Mouse (Mus musculus) heart, adult 9 months (tissue): Measurements from ENCODE around the gene Col6a1.
A peak's percentile ranks its signal among the peaks of the same experiment; 100 is the strongest.

Experiments used
- DNase-seq, 2 experiments: peaks; one replicate each; pipeline ENCODE4 v3.0.0; 2022; ENCODE audit warnings: low spot score in 2 of 2

Gene Col6a1

GRCm38 (mm10) chr10:76724231-76724736 lies 1.7 kb downstream of the Col6a1 start:
- DNase-seq: no peak

DNA sequence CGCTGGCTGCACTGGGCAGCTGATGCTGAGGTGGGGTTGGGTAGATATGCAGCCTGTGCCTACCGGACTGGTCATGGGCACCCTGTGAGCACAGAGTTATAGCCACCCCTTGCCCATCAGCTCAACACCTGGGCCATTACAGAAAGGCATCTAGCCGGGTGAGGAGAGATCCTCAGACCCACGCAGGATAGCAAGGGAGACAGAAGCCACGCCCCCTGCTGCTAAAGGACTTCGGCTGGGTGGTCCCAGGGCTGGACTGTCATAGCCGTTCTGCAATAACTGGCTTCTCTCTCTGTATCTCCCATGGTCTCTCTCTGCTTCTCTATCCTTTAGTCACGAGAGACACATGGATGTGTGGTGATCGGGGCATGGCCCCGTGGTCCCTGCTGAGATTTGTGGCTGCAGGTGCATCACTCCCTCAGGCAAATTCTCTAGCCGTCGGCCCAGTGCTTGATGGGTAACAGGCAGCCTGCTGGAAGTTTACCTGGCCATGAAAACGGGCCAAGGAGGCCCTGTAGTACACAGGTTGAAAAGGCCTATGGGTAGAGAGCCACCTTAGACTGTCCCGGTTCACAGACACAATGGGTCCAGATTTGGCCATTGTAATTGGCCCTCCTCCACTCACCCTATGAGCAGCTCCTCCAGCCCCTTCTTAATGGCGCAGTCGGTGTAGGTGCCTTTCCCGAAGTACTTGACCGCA lies 3.1 kb downstream of the Col6a1 start:
- no peak for DNase-seq

- DNase-seq: no peak
Measured at GRCm38 (mm10) chr10:76721746-76722145, 4.2 kb downstream of the Col6a1 start.

DNA sequence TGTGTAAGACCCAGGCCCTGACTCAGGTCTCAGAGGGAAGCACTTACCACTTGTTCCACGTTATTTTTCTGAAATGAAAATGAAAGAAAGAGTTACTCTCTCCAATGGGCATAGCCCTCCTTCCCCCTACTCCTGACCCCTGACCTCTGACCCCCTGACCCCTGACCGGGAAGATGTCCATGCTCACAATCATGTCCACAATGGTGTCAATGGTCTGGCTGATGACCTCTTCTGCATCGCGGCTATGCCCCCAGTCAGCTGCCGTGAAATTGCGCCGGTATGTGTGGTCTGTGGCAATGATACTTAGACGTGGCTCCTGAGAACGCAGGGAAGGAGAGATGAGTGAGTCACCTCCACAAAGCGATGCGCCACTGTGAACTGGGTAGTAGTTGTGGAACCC lies 4.8 kb downstream of the Col6a1 start:
- DNase-seq: no peak

DNA sequence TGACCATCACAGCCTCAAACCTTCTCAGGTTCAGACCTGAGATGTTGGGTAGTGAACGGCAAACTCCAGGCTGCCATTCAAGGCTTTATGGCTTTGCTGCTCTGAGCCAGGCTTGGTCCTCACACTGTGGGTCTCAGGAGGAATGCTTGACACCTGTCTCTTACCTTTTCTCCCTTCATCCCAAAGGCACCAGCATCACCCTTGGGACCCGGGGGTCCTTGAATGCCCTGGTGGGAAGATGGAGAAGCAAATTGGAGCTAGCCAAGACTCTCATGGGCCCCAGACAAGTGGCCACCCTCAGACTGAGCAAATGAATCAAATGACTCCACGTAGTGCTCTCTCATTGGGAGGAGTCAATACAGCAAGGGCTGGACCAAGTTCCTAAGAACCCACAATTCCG lies 8.3 kb downstream of the Col6a1 start:
- DNase-seq: no peak

GRCm38 (mm10) chr10:76717026-76717425 lies 8.9 kb downstream of the Col6a1 start:
- no peak for DNase-seq

DNA sequence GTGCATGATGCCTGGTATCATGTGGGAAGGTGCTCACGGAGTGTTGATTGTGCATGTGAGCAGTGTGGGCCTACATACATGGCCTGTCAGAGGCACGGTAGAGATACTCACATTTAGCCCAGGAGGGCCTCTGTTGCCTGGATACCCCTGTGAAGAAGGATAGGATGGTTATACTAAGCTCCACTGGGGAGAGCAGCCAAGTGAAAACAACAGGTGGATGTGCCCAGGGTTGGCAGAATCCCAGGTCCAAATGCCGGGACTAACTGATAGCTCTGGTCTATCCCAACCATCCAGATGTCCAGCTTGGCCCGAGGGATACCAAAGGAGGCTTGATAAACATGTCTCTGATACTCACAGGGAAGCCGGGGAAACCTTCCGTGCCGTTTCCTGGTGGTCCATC lies 11.7 kb downstream of the Col6a1 start:
- no peak for DNase-seq

GRCm38 (mm10) chr10:76712500-76712899 lies 13.5 kb downstream of the Col6a1 start:
- DNase-seq: no peak

DNA sequence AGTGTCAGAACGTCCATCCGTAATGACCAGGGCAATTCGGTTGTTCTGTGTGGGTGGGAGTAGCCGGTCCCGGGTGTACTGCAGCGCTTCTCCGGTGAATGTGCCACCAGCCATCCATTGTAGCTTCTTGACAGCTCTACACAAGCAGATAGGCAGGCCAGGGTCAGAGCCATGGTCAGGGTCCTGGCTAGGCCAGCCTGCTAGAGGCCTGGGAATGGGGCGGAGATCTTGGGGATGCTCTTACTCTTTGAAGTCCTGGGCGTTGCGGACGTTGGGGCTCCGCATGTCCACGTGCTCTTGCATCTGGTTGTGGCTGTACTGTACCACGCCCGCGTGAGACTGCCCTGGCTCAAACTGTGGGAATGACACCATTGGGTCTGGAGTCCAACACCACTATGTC lies 14.6 kb downstream of the Col6a1 start:
- DNase-seq: no peak

DNA sequence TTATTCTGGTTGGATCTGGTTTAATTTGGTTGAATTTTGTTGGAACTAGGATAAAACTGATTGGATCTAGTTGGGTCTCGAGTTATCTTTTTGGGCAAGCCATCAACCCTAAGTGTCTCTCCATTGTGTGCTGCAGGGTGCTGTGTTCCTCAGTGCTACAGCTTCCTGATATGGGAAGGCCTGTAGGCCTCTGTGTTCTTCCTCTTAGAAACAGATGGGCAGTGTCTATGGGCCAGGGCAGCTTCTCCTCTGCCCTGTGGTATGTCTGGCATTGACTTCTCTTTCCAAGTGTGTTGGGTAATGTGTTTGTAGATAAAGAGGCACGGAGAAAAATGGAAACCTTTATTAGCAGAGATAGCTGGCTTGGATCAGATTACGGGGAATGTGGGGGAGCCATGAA lies 17.5 kb downstream of the Col6a1 start:
- no peak for DNase-seq

GRCm38 (mm10) chr10:76707584-76707983 lies 18.4 kb downstream of the Col6a1 start:
- no peak for DNase-seq

GRCm38 (mm10) chr10:76707001-76707400 lies 19.0 kb downstream of the Col6a1 start:
- DNase-seq: no peak

- DNase-seq: peak in 1 of 2 experiments; percentile 56
Measured at GRCm38 (mm10) chr10:76704358-76704757, 21.6 kb downstream of the Col6a1 start.

DNA sequence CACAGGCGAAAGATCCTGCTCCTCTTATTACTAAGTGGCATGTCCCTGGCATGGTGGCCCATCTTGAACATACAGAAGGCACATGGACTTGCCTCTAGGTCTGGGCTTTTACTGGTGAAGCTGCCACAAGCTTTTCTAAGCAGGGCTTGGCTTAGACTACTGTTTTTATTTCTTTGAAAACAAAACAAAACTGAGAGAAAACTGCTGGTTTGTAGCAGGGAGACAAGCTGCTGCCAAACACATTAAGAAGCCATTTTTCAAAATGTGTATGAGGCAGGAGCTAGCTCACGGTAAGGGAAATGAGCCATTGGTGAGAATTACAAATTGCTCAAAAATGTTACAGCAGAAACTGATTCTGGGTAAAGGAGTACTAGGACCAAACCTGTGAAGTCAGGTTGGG lies 24.5 kb downstream of the Col6a1 start:
- no peak for DNase-seq

- DNase-seq: peak; percentile 37 to 52
Measured at GRCm38 (mm10) chr10:76699816-76700215, 26.2 kb downstream of the Col6a1 start.

DNA sequence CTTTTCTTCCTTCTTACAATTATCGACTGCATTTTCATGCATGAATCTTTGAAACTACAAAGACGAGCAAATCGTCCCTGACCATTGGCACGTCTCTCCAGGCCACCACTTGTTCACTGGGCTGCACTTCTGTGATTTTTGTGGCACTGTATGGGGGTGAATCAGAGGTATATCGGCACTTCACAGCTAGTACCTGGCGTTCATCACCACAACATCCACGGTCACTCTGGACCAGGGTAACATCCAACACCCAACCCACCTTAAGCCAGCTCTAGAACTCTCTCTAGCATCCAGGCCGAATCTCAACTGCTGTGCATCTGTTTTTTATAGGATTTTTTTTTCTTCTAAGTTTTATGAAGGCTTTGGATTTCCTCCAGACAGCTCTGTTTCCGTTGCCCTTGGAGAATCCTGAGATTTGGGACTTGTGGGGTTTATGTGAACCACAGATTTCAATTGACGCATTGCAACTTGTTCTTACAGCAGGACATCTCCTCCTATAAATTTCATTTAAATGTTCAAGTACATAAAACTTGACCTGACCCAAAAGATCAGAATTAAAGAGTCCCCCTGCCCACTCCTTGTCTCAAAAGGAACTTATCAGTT lies 30.6 kb downstream of the Col6a1 start:
- no peak for DNase-seq

- peak; percentile 64 to 67 for DNase-seq
Measured at GRCm38 (mm10) chr10:76694765-76695164, 31.2 kb downstream of the Col6a1 start.

DNA sequence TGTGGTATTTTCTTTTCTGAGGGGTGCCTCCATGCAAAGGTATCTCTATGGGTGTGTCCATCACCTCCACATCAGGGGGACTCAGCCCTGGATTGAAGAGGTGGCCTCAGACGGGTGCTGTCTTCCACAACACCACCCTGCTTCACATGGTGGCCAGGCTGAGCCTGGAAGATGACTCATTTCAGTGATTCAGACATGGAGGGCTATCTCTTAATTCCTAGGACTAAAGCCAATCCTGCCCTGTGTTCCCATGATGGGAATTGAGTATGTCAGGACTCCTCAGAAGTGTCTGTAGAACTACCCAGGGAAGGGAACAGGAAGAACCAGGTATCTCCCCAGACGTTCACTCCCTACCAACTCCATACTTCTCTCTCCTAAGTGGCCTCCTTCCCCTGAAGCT lies 32.5 kb downstream of the Col6a1 start:
- DNase-seq: no peak

- DNase-seq: no peak
Measured at GRCm38 (mm10) chr10:76685451-76686017, 40.4 kb downstream of the Col6a1 start.

DNA sequence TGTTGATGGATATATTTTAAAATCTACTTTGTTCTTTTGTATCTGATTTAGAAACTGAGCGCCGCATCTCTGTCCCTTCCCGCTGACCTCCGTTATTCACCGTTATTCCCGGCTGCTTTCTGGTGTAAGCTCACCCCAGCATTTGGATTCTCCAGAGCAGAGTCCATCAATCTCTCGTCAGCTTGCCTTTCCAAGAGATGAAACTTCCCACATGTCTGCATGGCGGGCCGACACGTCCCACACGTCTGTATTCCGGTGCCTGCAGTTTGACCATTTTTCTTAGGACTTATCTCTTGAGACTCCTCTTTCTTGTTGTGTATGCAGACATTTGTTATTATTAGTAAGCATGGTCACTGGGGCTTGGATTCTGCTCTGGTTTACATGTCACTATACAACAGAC lies 42.0 kb downstream of the Col6a1 start:
- DNase-seq: peak in 1 of 2 experiments; percentile 26

DNA sequence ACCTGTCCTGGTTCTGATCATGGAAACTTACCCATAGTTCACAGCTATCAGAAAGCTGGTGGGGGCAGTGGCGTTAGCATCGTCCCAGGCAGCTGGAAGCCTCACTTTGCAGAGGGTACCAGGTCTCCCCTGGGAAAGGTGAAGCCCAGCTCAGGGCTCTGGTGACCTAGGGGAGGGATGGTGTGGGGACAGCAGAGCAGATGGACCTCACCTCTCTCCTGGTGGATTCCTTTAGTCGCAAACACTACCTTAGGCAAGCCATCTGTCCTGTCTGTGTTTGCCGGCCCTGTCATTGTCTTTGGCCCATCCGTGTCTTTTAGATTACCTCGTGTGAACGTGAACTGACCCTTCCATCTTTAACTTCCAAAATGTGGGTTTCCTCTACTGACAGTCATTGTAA lies 42.5 kb downstream of the Col6a1 start:
- no peak for DNase-seq

- DNase-seq: peak; percentile 54 to 56
Measured at GRCm38 (mm10) chr10:76681882-76682281, 44.1 kb downstream of the Col6a1 start.
